18 mouse cellular contexts compared by ENCODE assay signal in genomic region chr9:90033922-90034321, GRCm38 (mm10). TPM values are rescaled to one million over a fixed set of nuclear protein-coding genes. Genes with fewer than 3 reads are reported as not detected.
DNase-seq lines count a peak whose midpoint lies in the region; ATAC-seq and TF ChIP-seq lines count a peak whose summit lies in the region.
"Had no signal": no experiment of that assay in that cellular context is flagged by ENCODE, and none has a peak within 500 bp of the region (broad histone marks: within the 10 kb centered on the region; RNA-seq: fewer than 3 reads in every experiment).

No protein-coding gene starts in this region.

- no peak overlapping the region for H3K4me3 ChIP-seq in liver, adult 2 months (ENCODE audit: insufficient read depth, low read depth, low read length)
- no peak overlapping the region for H3K4me3 ChIP-seq in liver, embryonic 12.5 days
- H3K4me3 ChIP-seq in embryonic facial prominence, embryonic 10.5 days, result no peak overlapping the region
- H3K4me3 ChIP-seq: embryonic facial prominence, embryonic 12.5 days; liver, embryonic 13.5 days; midbrain, embryonic 13.5 days; neural tube, embryonic 12.5 days had no signal

- no peak overlapping the region for H3K9ac ChIP-seq in liver, adult 2 months (ENCODE audit: low read depth, low read length)
- no peak overlapping the region for H3K9ac ChIP-seq in liver, embryonic 12.5 days
- H3K9ac ChIP-seq: embryonic facial prominence, embryonic 12.5 days; liver, embryonic 13.5 days; midbrain, embryonic 13.5 days; neural tube, embryonic 12.5 days had no signal

- TF ChIP-seq CTCF in liver, adult 2 months (IDR thresholded peaks at IDR 0.05; ENCODE audit: low read depth, low read length), result no peak

- no peaks in the 10 kb centered on the region for H3K36me3 ChIP-seq in liver, adult 2 months (ENCODE audit: control insufficient read depth, insufficient read depth, low read length)
- H3K36me3 ChIP-seq in liver, embryonic 12.5 days, result no peaks in the 10 kb centered on the region
- H3K36me3 ChIP-seq in embryonic facial prominence, embryonic 10.5 days (replicated peaks), result no peaks in the 10 kb centered on the region
- H3K36me3 ChIP-seq: embryonic facial prominence, embryonic 12.5 days; G1E; liver, embryonic 13.5 days; midbrain, embryonic 13.5 days; neural tube, embryonic 12.5 days had no signal

- 75% methylated on average over 4 of the region's 4 CpGs for WGBS in liver, adult 2 months
- 52% methylated on average over 4 of the region's 4 CpGs for WGBS in liver, embryonic 12.5 days (ENCODE audit: insufficient replicate concordance)
- 80% methylated on average over 4 of the region's 4 CpGs for WGBS in embryonic facial prominence, embryonic 10.5 days

- H3K4me1 ChIP-seq in liver, adult 2 months (ENCODE audit: control insufficient read depth, insufficient read depth, low read length), result no peaks in the 10 kb centered on the region
- H3K4me1 ChIP-seq in liver, embryonic 12.5 days, result no peaks in the 10 kb centered on the region
- H3K4me1 ChIP-seq in embryonic facial prominence, embryonic 10.5 days, result no peaks in the 10 kb centered on the region
- H3K4me1 ChIP-seq: embryonic facial prominence, embryonic 12.5 days; liver, embryonic 13.5 days; midbrain, embryonic 13.5 days; neural tube, embryonic 12.5 days had no signal

- ATAC-seq in liver, embryonic 12.5 days, result no peak
- peak; percentile 97 for ATAC-seq in megakaryocyte progenitor cell, adult 5-6 weeks (replicated peaks; ENCODE audit: poor library complexity)
- ATAC-seq: activated CD4-positive, CD25-positive, alpha-beta regulatory T cell, adult 4 months; inflammation-experienced regulatory T-cells, adult 6 months; midbrain, embryonic 13.5 days had no signal

- DNase-seq in adrenal gland, adult 2 months, result peak; percentile 28
- DNase-seq in adrenal gland, postnatal 4 days (ENCODE audit: low spot score in 2 of 2), result no peak
- peak; percentile 42 for DNase-seq in liver, adult 2 months (ENCODE audit: extremely low read depth, low read depth, low spot score)
- DNase-seq in adrenal gland, postnatal 14 days, result peak; percentile 11
- DNase-seq in embryonic facial prominence, embryonic 10.5 days (ENCODE audit: low spot score), result no peak
- no peak for DNase-seq in B cell, adult 2 months
- DNase-seq: cerebellum, adult 9-10 months; kidney, postnatal 14 days; liver, embryonic 13.5 days; retina, postnatal 1 day had no signal

- no peak for TF ChIP-seq POLR2A in liver, adult 2 months (IDR thresholded peaks at IDR 0.05; ENCODE audit: extremely low read depth, insufficient read depth, low read length)

- H3K27ac ChIP-seq in liver, adult 2 months (replicated peaks; ENCODE audit: insufficient read depth, low read depth, low read length), result no peak overlapping the region; the same call in 1 of the 2 replicates
- H3K27ac ChIP-seq in liver, embryonic 12.5 days, result no peak overlapping the region
- no peak overlapping the region for H3K27ac ChIP-seq in embryonic facial prominence, embryonic 10.5 days (replicated peaks)
- H3K27ac ChIP-seq: embryonic facial prominence, embryonic 12.5 days; liver, embryonic 13.5 days; midbrain, embryonic 13.5 days; neural tube, embryonic 12.5 days had no signal

- no peak overlapping the region for H3K4me2 ChIP-seq in liver, embryonic 12.5 days
- H3K4me2 ChIP-seq: embryonic facial prominence, embryonic 12.5 days; liver, embryonic 13.5 days; midbrain, embryonic 13.5 days; neural tube, embryonic 12.5 days had no signal

- no peaks in the 10 kb centered on the region for H3K9me3 ChIP-seq in liver, embryonic 12.5 days (replicated peaks)
- no peaks in the 10 kb centered on the region for H3K9me3 ChIP-seq in embryonic facial prominence, embryonic 10.5 days
- H3K9me3 ChIP-seq: embryonic facial prominence, embryonic 12.5 days; liver, embryonic 13.5 days; midbrain, embryonic 13.5 days; neural tube, embryonic 12.5 days had no signal

- H3K79me2 ChIP-seq in liver, adult 2 months (ENCODE audit: control insufficient read depth, insufficient read depth, low read length), result no peaks in the 10 kb centered on the region

- H3K27me3 ChIP-seq in liver, adult 2 months (ENCODE audit: control insufficient read depth, insufficient read depth, low read length), result no peaks in the 10 kb centered on the region
- no peaks in the 10 kb centered on the region for H3K27me3 ChIP-seq in liver, embryonic 12.5 days (replicated peaks)
- no peaks in the 10 kb centered on the region for H3K27me3 ChIP-seq in embryonic facial prominence, embryonic 10.5 days (replicated peaks; ENCODE audit: low read depth, poor library complexity, severe bottlenecking)
- H3K27me3 ChIP-seq: embryonic facial prominence, embryonic 12.5 days; liver, embryonic 13.5 days; midbrain, embryonic 13.5 days; neural tube, embryonic 12.5 days had no signal

RNA-seq across cellular contexts. Expression of gene Ctsh, which starts 20.0 kb away (rescaled TPM):
- 100 to 1,000 TPM; 104 to 199 TPM for total RNA-seq in adrenal gland, adult 2 months (2021)
- polyA plus RNA-seq in adrenal gland, adult 2 months (2012; rRNA removed), result 30.9 and 34.3 TPM in 2 replicates
- total RNA-seq in adrenal gland, postnatal 4 days (2021), result 100 to 1,000 TPM; 178 to 210 TPM
- total RNA-seq in liver, adult 2 months (2014; rRNA removed), result 551 and 607 TPM in 2 replicates
- 109 and 194 TPM in 2 replicates for polyA plus RNA-seq in liver, adult 2 months (2012; rRNA removed)
- 23.3 and 28.1 TPM in 2 replicates for polyA plus RNA-seq in liver, embryonic 12.5 days (2016; fragmentation: Nextera tagmentation; extraction: Ambion mirVana)
- total RNA-seq in adrenal gland, postnatal 14 days (2021), result 103 and 106 TPM in 2 replicates
- total RNA-seq in megakaryocyte progenitor cell, adult 5-6 weeks (2015), result 78.9 and 96.1 TPM in 2 replicates
- total RNA-seq in megakaryocyte progenitor cell, adult 5-6 weeks (2017), result 44.7 and 52.8 TPM in 2 replicates
- polyA plus RNA-seq in embryonic facial prominence, embryonic 10.5 days (2016; fragmentation: Nextera tagmentation; extraction: Ambion mirVana), result 5.0 and 5.9 TPM in 2 replicates
- polyA plus RNA-seq: G1E had no signal

Comparison
In these comparisons a context has a peak if more than half of its experiments do, and no peak if none do; other contexts are left out.
1. DNase-seq: peak in adrenal gland, adult 2 months (single experiment), liver, adult 2 months (single experiment) and adrenal gland, postnatal 14 days (single experiment); none in adrenal gland, postnatal 4 days (0 of 2), embryonic facial prominence, embryonic 10.5 days (single experiment) and B cell, adult 2 months (0 of 2).